Mouse (Mus musculus): ENCODE measurements around the gene Dnajc21. TPM values are rescaled to one million over a fixed set of nuclear protein-coding genes. Genes with fewer than 3 reads are reported as not detected.
A peak's percentile ranks its signal among the peaks of the same experiment; 100 is the strongest.

Dnajc21 gene
- polyA plus RNA-seq, 1 experiment from 2014 or later: 8.3 TPM

- peaks cover 20% of the 10 kb centered on the region for H3K4me1 ChIP-seq (ENCODE audit: control insufficient read depth, insufficient read depth, low read length)
- peak overlapping the region; percentile 79; the same call in 1 of the 2 replicates for H3K4me2 ChIP-seq (ENCODE audit: low read length)
- peaks cover 12% of the 10 kb centered on the region; the same call in 1 of the 2 replicates for H3K36me3 ChIP-seq (ENCODE audit: control insufficient read depth, insufficient read depth, low read length)
- H3K9me3 ChIP-seq (replicated peaks; ENCODE audit: control insufficient read depth, low read length, poor library complexity, severe bottlenecking): no peaks in the 10 kb centered on the region
- H3K4me3 ChIP-seq (ENCODE audit: low read depth, low read length): no peak overlapping the region
- WGBS: 66% methylated on average over 2 of the region's 2 CpGs
- no peak overlapping the region for H3K27ac ChIP-seq (ENCODE audit: low read length)
- no peak for ATAC-seq
- no peak overlapping the region for H3K9ac ChIP-seq (ENCODE audit: low read depth, low read length)
- H3K27me3 ChIP-seq (ENCODE audit: control insufficient read depth, insufficient read depth, low read depth, low read length): no peaks in the 10 kb centered on the region
These were observed 16.9 kb upstream of the Dnajc21 start for GRCm38 (mm10) chr15:10487246-10487645.

- Histone ChIP-seq H3K4me2 (ENCODE audit: low read length) (peak overlapping the region; percentile 79), H3K4me1 (ENCODE audit: control insufficient read depth, insufficient read depth, low read length) (peaks cover 20% of the 10 kb centered on the region), H3K9me3 (replicated peaks; ENCODE audit: control insufficient read depth, low read length, poor library complexity, severe bottlenecking) (no peaks in the 10 kb centered on the region), H3K4me3 (ENCODE audit: low read depth, low read length) (peak overlapping the region; percentile 89), H3K36me3 (ENCODE audit: control insufficient read depth, insufficient read depth, low read length) (peaks cover 12% of the 10 kb centered on the region; the same call in 1 of the 2 replicates), H3K27ac (ENCODE audit: low read length) (peak overlapping the region; percentile 87), H3K27me3 (ENCODE audit: control insufficient read depth, insufficient read depth, low read depth, low read length) (no peaks in the 10 kb centered on the region), H3K9ac (ENCODE audit: low read depth, low read length) (peak overlapping the region; percentile 87)
- 2% methylated on average over 18 of the region's 18 CpGs for WGBS
- peak; percentile 79 for ATAC-seq
These were observed 16.1 kb upstream of the Dnajc21 start for GRCm38 (mm10) chr15:10486365-10486839.

GRCm38 (mm10) chr15:10485484-10486364 is 15.4 kb upstream of the Dnajc21 start, which contains the start of the genes Brix1 and Rad1:
Brix1 (minus strand) TSS chr15:10485947.
Rad1 (plus strand) TSS chr15:10486018.
- under 1% methylated on average over 58 of the region's 58 CpGs for WGBS
- H3K27ac ChIP-seq (ENCODE audit: low read length): peak within 1 kb of the TSS; percentile 87
- ATAC-seq: peak; percentile 100

GRCm38 (mm10) chr15:10470941-10471340 is 625 bp upstream of the Dnajc21 start:
- no peaks in the 10 kb centered on the region for H3K9me3 ChIP-seq (replicated peaks; ENCODE audit: control insufficient read depth, low read length, poor library complexity, severe bottlenecking)
- WGBS: 5% methylated on average over 3 of the region's 3 CpGs
- ATAC-seq: no peak; the same call in 1 of the 2 replicates
- peak overlapping the region; percentile 85 for H3K4me2 ChIP-seq (ENCODE audit: low read length)
- H3K4me1 ChIP-seq (ENCODE audit: control insufficient read depth, insufficient read depth, low read length): peaks cover 17% of the 10 kb centered on the region
- H3K27me3 ChIP-seq (ENCODE audit: control insufficient read depth, insufficient read depth, low read depth, low read length): no peaks in the 10 kb centered on the region
- H3K4me3 ChIP-seq (ENCODE audit: low read depth, low read length): peak overlapping the region; percentile 93
- H3K27ac ChIP-seq (ENCODE audit: low read length): no peak overlapping the region
- peak overlapping the region; percentile 88 for H3K9ac ChIP-seq (ENCODE audit: low read depth, low read length)
- peaks cover 5% of the 10 kb centered on the region; the same call in 1 of the 2 replicates for H3K36me3 ChIP-seq (ENCODE audit: control insufficient read depth, insufficient read depth, low read length)

More at GRCm38 (mm10) chr15:10485484-10486364, 15.4 kb upstream of the Dnajc21 start, which contains the start of the genes Brix1 and Rad1:
- Histone ChIP-seq H3K9ac (ENCODE audit: low read depth, low read length) (peak within 1 kb of the TSS; percentile 87), H3K4me3 (ENCODE audit: low read depth, low read length) (peak within 1 kb of the TSS; percentile 89), H3K9me3 (replicated peaks; ENCODE audit: control insufficient read depth, low read length, poor library complexity, severe bottlenecking) (no peaks in the 10 kb centered on the region), H3K27me3 (ENCODE audit: control insufficient read depth, insufficient read depth, low read depth, low read length) (no peaks in the 10 kb centered on the region), H3K36me3 (ENCODE audit: control insufficient read depth, insufficient read depth, low read length) (peaks cover 16% of the 10 kb centered on the region), H3K4me2 (ENCODE audit: low read length) (peak within 1 kb of the TSS; percentile 84), H3K4me1 (ENCODE audit: control insufficient read depth, insufficient read depth, low read length) (peaks cover 20% of the 10 kb centered on the region)

GRCm38 (mm10) chr15:10469641-10470150 is 620 bp downstream of the Dnajc21 start:
- Histone ChIP-seq H3K9ac (ENCODE audit: low read depth, low read length) (peak overlapping the region; percentile 88), H3K27me3 (ENCODE audit: control insufficient read depth, insufficient read depth, low read depth, low read length) (no peaks in the 10 kb centered on the region), H3K27ac (ENCODE audit: low read length) (peak overlapping the region; percentile 85), H3K9me3 (replicated peaks; ENCODE audit: control insufficient read depth, low read length, poor library complexity, severe bottlenecking) (no peaks in the 10 kb centered on the region), H3K4me3 (ENCODE audit: low read depth, low read length) (peak overlapping the region; percentile 93), H3K4me2 (ENCODE audit: low read length) (peak overlapping the region; percentile 85), H3K4me1 (ENCODE audit: control insufficient read depth, insufficient read depth, low read length) (peaks cover 17% of the 10 kb centered on the region), H3K36me3 (ENCODE audit: control insufficient read depth, insufficient read depth, low read length) (no peaks in the 10 kb centered on the region)
- ATAC-seq: peak; percentile 34
- under 1% methylated on average over 40 of the region's 40 CpGs for WGBS

- no peaks in the 10 kb centered on the region for H3K9me3 ChIP-seq (replicated peaks; ENCODE audit: control insufficient read depth, low read length, poor library complexity, severe bottlenecking)
- no peak overlapping the region for H3K4me3 ChIP-seq (ENCODE audit: low read depth, low read length)
- H3K4me1 ChIP-seq (ENCODE audit: control insufficient read depth, insufficient read depth, low read length): peaks cover 17% of the 10 kb centered on the region
- H3K27ac ChIP-seq (ENCODE audit: low read length): no peak overlapping the region
- H3K36me3 ChIP-seq (ENCODE audit: control insufficient read depth, insufficient read depth, low read length): no peaks in the 10 kb centered on the region
- H3K9ac ChIP-seq (ENCODE audit: low read depth, low read length): no peak overlapping the region
- H3K4me2 ChIP-seq (ENCODE audit: low read length): peak overlapping the region; percentile 85
- no peaks in the 10 kb centered on the region for H3K27me3 ChIP-seq (ENCODE audit: control insufficient read depth, insufficient read depth, low read depth, low read length)
- WGBS: 84% methylated on average over 3 of the region's 3 CpGs
- ATAC-seq: no peak
These were observed 1.6 kb downstream of the Dnajc21 start for GRCm38 (mm10) chr15:10468761-10469160.

GRCm38 (mm10) chr15:10464678-10465077 is 5.6 kb downstream of the Dnajc21 start:
- peaks cover 14% of the 10 kb centered on the region for H3K36me3 ChIP-seq (ENCODE audit: control insufficient read depth, insufficient read depth, low read length)
- no peak overlapping the region for H3K4me2 ChIP-seq (ENCODE audit: low read length)
- 91% methylated on average over 3 of the region's 3 CpGs for WGBS

GRCm38 (mm10) chr15:10463555-10463954 is 6.8 kb downstream of the Dnajc21 start:
- Histone ChIP-seq H3K27me3 (ENCODE audit: control insufficient read depth, insufficient read depth, low read depth, low read length) (no peaks in the 10 kb centered on the region), H3K36me3 (ENCODE audit: control insufficient read depth, insufficient read depth, low read length) (peaks cover 14% of the 10 kb centered on the region), H3K4me1 (ENCODE audit: control insufficient read depth, insufficient read depth, low read length) (peaks cover 2% of the 10 kb centered on the region; the same call in 1 of the 2 replicates), H3K27ac (ENCODE audit: low read length) (no peak overlapping the region), H3K9ac (ENCODE audit: low read depth, low read length) (no peak overlapping the region), H3K4me3 (ENCODE audit: low read depth, low read length) (no peak overlapping the region), H3K4me2 (ENCODE audit: low read length) (no peak overlapping the region), H3K9me3 (replicated peaks; ENCODE audit: control insufficient read depth, low read length, poor library complexity, severe bottlenecking) (no peaks in the 10 kb centered on the region)
- ATAC-seq: no peak
- 87% methylated on average over 5 of the region's 5 CpGs for WGBS

More at GRCm38 (mm10) chr15:10464678-10465077, 5.6 kb downstream of the Dnajc21 start:
- no peak overlapping the region for H3K4me3 ChIP-seq (ENCODE audit: low read depth, low read length)
- H3K9ac ChIP-seq (ENCODE audit: low read depth, low read length): no peak overlapping the region
- H3K27ac ChIP-seq (ENCODE audit: low read length): no peak overlapping the region
- no peaks in the 10 kb centered on the region for H3K27me3 ChIP-seq (ENCODE audit: control insufficient read depth, insufficient read depth, low read depth, low read length)
- peaks cover 12% of the 10 kb centered on the region for H3K4me1 ChIP-seq (ENCODE audit: control insufficient read depth, insufficient read depth, low read length)
- no peaks in the 10 kb centered on the region for H3K9me3 ChIP-seq (replicated peaks; ENCODE audit: control insufficient read depth, low read length, poor library complexity, severe bottlenecking)
- ATAC-seq: no peak
